Mouse (Mus musculus): ENCODE results near the gene Fgf9.

DNA sequence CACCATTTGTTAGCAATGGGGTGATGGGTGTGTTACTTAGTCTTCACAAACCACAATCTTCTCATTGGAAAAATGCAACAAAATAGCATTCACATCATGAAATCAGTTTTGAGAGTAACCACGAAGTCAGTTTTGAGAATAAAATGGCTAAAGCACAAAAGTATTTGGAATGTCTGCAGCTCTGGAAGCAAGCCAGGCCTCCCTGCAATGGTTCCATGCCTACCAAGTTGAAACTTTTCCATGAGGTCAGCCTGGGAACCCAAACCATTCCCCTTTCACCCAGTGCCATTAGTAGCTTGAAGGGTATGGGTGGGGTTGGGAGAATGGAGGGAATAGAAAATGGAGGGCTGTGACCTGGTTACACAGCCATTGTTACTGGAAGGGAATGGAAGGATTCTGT lies 1.7 kb upstream of the Fgf9 start:
- no peak for TF ChIP-seq POLR2A (IDR thresholded peaks at IDR 0.05; ENCODE audit: insufficient read depth, low read depth, low read length)
- TF ChIP-seq CTCF (IDR thresholded peaks at IDR 0.05): no peak
